Mouse (Mus musculus) brain, embryonic 14.5 days (tissue): Measurements from ENCODE around the gene Sval2. TPM values are rescaled to one million over a fixed set of nuclear protein-coding genes. Genes with fewer than 3 reads are reported as not detected.

Experiments used
- DNase-seq: peaks from one replicate; pipeline ENCODE4 v3.0.0-alpha.2; 2011; ENCODE audit warnings: low read depth
- CTCF ChIP-seq: fragments of 200-500 bp; IDR thresholded peaks from 2 replicates; pipeline ENCODE4 v1.5.1; 2012; ENCODE audit warnings: inconsistent platforms, mild to moderate bottlenecking, moderate library complexity, borderline replicate concordance; ENCODE audit not compliant: insufficient read depth, insufficient read length; ENCODE audit errors: extremely low read depth
- POLR2A ChIP-seq: fragments of 200-500 bp; IDR thresholded peaks from 2 replicates; pipeline ENCODE4 v1.6.1; 2012; ENCODE audit warnings: mild to moderate bottlenecking, inconsistent platforms, borderline replicate concordance; ENCODE audit not compliant: poor library complexity, insufficient read depth, insufficient read length, severe bottlenecking; ENCODE audit errors: extremely low read depth
- polyA plus RNA-seq: library from polyadenylated mRNA; depleted of rRNA; stranded (reverse); fragments of >200 nt; gene quantifications from 2 replicates; pipeline ENCODE4 v1.2.3, GENCODE M21; 2012; rRNA removed

The Sval2 gene
- polyA plus RNA-seq, result not detected in 2 replicates

DNA sequence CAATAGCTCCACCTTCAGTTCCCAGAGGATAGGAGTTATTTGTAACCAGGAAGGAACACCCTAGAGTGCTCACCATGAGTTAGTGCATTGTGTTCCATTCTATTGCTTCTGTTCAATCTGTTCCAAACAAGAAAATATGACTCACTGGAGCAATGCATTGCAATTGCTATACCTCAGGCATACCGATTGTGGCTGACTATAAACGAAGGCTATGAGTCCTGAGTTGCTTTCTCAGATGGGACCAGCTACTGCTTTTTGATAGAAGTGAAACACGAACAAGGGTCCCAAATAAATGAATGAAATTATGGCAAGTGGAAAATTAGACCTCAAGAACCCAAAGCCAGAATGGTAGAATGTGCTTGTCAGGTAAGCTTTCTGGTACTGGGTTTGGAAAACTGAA, at the start of gene Sval2:
Gene Sval2 (plus strand): TSS at position 301 of the 400 bp plus-strand sequence.
- TF ChIP-seq CTCF, result no peak
- TF ChIP-seq POLR2A, result no peak
- DNase-seq, result no peak

DNA sequence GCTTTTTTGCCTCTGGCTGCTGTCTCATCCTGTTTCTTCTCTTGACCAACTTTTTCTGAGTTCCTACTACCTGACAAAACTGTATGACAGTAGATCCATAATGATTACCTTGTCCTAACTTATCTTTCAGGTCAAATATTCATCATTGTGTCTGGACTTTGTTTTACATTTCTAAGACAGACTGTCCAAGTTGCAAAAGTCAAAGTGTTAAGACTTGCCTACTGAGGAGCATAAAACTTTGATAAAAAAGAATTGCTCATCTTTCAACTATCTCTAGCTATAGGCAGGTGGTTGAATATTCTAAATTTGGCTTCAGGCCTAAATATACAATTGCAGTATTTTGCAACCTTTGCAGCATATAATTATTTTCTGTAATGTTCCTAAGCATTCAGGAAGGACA, 28.7 kb upstream of the Sval2 start:
- TF ChIP-seq CTCF (no peak), POLR2A (no peak)
- DNase-seq, result no peak

GRCm38 (mm10) chr6:41829516-41829915, 23.3 kb upstream of the Sval2 start:
- no peak for DNase-seq
- TF ChIP-seq CTCF, result no peak
- TF ChIP-seq POLR2A, result no peak

- TF ChIP-seq CTCF, result no peak
- TF ChIP-seq POLR2A, result no peak
Observed at GRCm38 (mm10) chr6:41847235-41847634, 5.6 kb upstream of the Sval2 start, which contains the start of gene Pip. Pip (plus strand) TSS chr6:41847535.

GRCm38 (mm10) chr6:41864038-41864437, 11.2 kb downstream of the Sval2 start:
- TF ChIP-seq CTCF, result no peak
- no peak for TF ChIP-seq POLR2A
- no peak for DNase-seq

More at GRCm38 (mm10) chr6:41847235-41847634, 5.6 kb upstream of the Sval2 start, which contains the start of gene Pip:
- DNase-seq, result no peak

DNA sequence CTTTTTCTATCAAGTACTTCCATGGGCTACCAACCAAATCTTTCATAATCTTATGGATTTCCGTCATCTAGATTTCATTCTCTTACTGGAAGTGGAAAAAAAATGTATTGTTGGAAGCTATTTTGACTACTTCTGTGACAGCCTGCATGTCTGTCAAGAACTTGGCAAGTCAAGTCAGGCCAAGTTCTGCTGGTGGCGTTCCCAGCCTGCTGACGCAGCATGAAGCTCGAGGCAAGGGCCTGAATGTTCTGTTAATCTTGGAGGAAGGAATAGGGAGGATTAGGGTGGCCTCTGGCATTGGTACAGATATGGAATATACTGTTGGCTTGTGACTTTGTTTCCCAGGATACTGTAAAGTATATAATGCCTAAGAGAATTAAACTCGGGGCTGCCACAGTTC, 58.8 kb downstream of the Sval2 start:
- TF ChIP-seq POLR2A (no peak), CTCF (no peak)
- DNase-seq, result peak; percentile 8

Other genes with a start within 250 kb of the Sval2 start
- 42.6 and 49.7 TPM in 2 replicates for gene Ephb6, start 247.5 kb upstream of the Sval2 start, polyA plus RNA-seq
- 0.04 and 0.06 TPM in 2 replicates for gene Trpv6, start 216.6 kb upstream of the Sval2 start, polyA plus RNA-seq
- not detected in 2 replicates for gene Trpv5, start 172.2 kb upstream of the Sval2 start, polyA plus RNA-seq
- not detected in 2 replicates for gene Llcfc1, start 168.6 kb upstream of the Sval2 start, polyA plus RNA-seq
- gene Kel, start 148.7 kb upstream of the Sval2 start, polyA plus RNA-seq, result 0.49 and 0.58 TPM in 2 replicates
- not detected in 2 replicates for gene Olfr459, start 77.8 kb upstream of the Sval2 start, polyA plus RNA-seq
- gene Pip, start 5.5 kb upstream of the Sval2 start, polyA plus RNA-seq, result not detected in 2 replicates
- gene Sval1, start 98.6 kb downstream of the Sval2 start, polyA plus RNA-seq, result not detected in 2 replicates
- not detected in 2 replicates for gene Sval3, start 115.2 kb downstream of the Sval2 start, polyA plus RNA-seq
- not detected in 2 replicates for gene Sva, start 185.4 kb downstream of the Sval2 start, polyA plus RNA-seq